Mouse (Mus musculus): ENCODE measurements at regions not wholly inside any gene's neighbourhood (a gene's known extent, or its start where the extent isn't known, plus 50 kb on each side); places are given as distances from the start of the nearest gene placed in this dataset.

DNA sequence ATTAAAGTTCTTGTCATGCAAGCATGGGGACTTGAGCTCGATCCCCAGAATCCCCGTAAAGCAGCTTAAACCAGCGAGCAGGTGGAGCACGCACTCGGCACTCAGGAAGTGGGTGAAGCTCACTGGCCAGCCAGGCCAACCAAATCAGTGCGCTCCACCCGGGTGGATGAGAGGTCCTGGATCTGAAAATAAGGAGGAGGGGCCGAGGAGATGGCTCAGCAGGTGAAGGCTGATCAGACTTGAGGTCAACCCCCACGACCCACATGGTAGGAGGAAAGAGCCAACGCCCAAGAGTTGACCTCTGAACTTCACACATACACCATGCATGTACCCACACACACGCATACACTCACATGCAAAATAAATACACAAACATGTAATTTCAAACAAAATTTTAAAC, 120.8 kb downstream of the Inhbb start:
- Histone ChIP-seq H3K4me1 (ENCODE audit: control insufficient read depth, insufficient read depth, low read length) (peaks cover 6% of the 10 kb centered on the region; the same call in 1 of the 2 replicates), H3K9me3 (replicated peaks; ENCODE audit: control insufficient read depth, low read length) (no peaks in the 10 kb centered on the region), H3K27ac (ENCODE audit: low read depth, low read length) (no peak overlapping the region), H3K4me2 (ENCODE audit: low read length) (no peak overlapping the region), H3K4me3 (ENCODE audit: low read depth, low read length) (no peak overlapping the region), H3K27me3 (replicated peaks; ENCODE audit: control insufficient read depth, insufficient read depth, low read length) (no peaks in the 10 kb centered on the region), H3K9ac (ENCODE audit: low read length) (no peak overlapping the region), H3K36me3 (ENCODE audit: control insufficient read depth, insufficient read depth, low read length) (no peaks in the 10 kb centered on the region)
- DNase-seq (ENCODE audit: low spot score) (no peak), ATAC-seq (no peak)
- 92% methylated on average over 11 of the region's 11 CpGs for WGBS

GRCm38 (mm10) chr1:119299842-119300752, 122.0 kb downstream of the Inhbb start:
- Histone ChIP-seq H3K9me3 (replicated peaks; ENCODE audit: control insufficient read depth, low read length) (no peaks in the 10 kb centered on the region), H3K27ac (ENCODE audit: low read depth, low read length) (no peak overlapping the region), H3K4me1 (ENCODE audit: control insufficient read depth, insufficient read depth, low read length) (0 out of 2 replicates have a peak, but pooled peaks cover 2% of the 10 kb centered on the region), H3K4me2 (ENCODE audit: low read length) (no peak overlapping the region), H3K4me3 (ENCODE audit: low read depth, low read length) (no peak overlapping the region), H3K36me3 (ENCODE audit: control insufficient read depth, insufficient read depth, low read length) (no peaks in the 10 kb centered on the region), H3K9ac (ENCODE audit: low read length) (no peak overlapping the region), H3K27me3 (replicated peaks; ENCODE audit: control insufficient read depth, insufficient read depth, low read length) (no peaks in the 10 kb centered on the region)
- ATAC-seq (no peak), DNase-seq (ENCODE audit: low spot score) (no peak)
- WGBS: 85% methylated on average over 12 of the region's 12 CpGs

GRCm38 (mm10) chr1:119298696-119299230, 123.3 kb downstream of the Inhbb start:
- WGBS: 53% methylated on average over 6 of the region's 6 CpGs
- H3K4me1 ChIP-seq (ENCODE audit: control insufficient read depth, insufficient read depth, low read length): no peaks in the 10 kb centered on the region
- H3K27ac ChIP-seq (ENCODE audit: low read depth, low read length): no peak overlapping the region
- no peaks in the 10 kb centered on the region for H3K27me3 ChIP-seq (replicated peaks; ENCODE audit: control insufficient read depth, insufficient read depth, low read length)
- H3K4me2 ChIP-seq (ENCODE audit: low read length): no peak overlapping the region
- no peak overlapping the region for H3K9ac ChIP-seq (ENCODE audit: low read length)
- H3K36me3 ChIP-seq (ENCODE audit: control insufficient read depth, insufficient read depth, low read length): no peaks in the 10 kb centered on the region
- DNase-seq (ENCODE audit: low spot score) (no peak), ATAC-seq (no peak)
- no peak overlapping the region for H3K4me3 ChIP-seq (ENCODE audit: low read depth, low read length)
- no peaks in the 10 kb centered on the region for H3K9me3 ChIP-seq (replicated peaks; ENCODE audit: control insufficient read depth, low read length)

- Histone ChIP-seq H3K9ac (ENCODE audit: low read length) (no peak overlapping the region), H3K4me1 (ENCODE audit: control insufficient read depth, insufficient read depth, low read length) (no peaks in the 10 kb centered on the region), H3K27me3 (replicated peaks; ENCODE audit: control insufficient read depth, insufficient read depth, low read length) (no peaks in the 10 kb centered on the region), H3K9me3 (replicated peaks; ENCODE audit: control insufficient read depth, low read length) (no peaks in the 10 kb centered on the region), H3K4me3 (ENCODE audit: low read depth, low read length) (no peak overlapping the region), H3K27ac (ENCODE audit: low read depth, low read length) (no peak overlapping the region), H3K36me3 (ENCODE audit: control insufficient read depth, insufficient read depth, low read length) (no peaks in the 10 kb centered on the region), H3K4me2 (ENCODE audit: low read length) (no peak overlapping the region)
- ATAC-seq (no peak), DNase-seq (ENCODE audit: low spot score) (no peak)
- WGBS: 87% methylated on average over 8 of the region's 8 CpGs
Observed at GRCm38 (mm10) chr1:119295121-119295520, 126.9 kb downstream of the Inhbb start.

DNA sequence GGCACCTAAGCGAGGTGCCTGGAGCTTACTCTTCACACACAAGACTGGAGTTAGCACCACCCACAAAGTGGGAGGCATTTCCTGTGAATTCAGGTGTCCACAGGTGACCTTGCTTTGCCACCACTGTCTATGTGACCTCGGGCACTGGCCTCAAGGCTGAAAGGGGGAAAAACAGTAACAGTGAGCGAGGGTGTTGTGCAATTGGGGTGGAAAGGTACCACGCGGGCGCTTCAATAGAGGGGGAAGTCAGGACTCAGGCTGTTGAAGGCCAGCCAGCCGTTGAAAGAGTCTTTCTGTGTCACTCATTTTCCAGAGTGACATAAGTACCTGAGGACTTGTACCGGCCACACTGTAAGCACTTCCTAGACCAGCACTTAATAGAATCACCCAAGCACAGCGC, 128.2 kb downstream of the Inhbb start:
- WGBS: 83% methylated on average over 9 of the region's 9 CpGs
- no peak overlapping the region for H3K9ac ChIP-seq (ENCODE audit: low read length)

GRCm38 (mm10) chr1:119292216-119292615, 129.8 kb downstream of the Inhbb start:
- H3K4me1 ChIP-seq (ENCODE audit: control insufficient read depth, insufficient read depth, low read length): no peaks in the 10 kb centered on the region
- H3K27me3 ChIP-seq (replicated peaks; ENCODE audit: control insufficient read depth, insufficient read depth, low read length): no peaks in the 10 kb centered on the region
- no peak overlapping the region for H3K4me2 ChIP-seq (ENCODE audit: low read length)
- 78% methylated on average over 7 of the region's 7 CpGs for WGBS
- no peak overlapping the region for H3K4me3 ChIP-seq (ENCODE audit: low read depth, low read length)
- H3K36me3 ChIP-seq (ENCODE audit: control insufficient read depth, insufficient read depth, low read length): no peaks in the 10 kb centered on the region
- H3K9ac ChIP-seq (ENCODE audit: low read length): no peak overlapping the region
- no peaks in the 10 kb centered on the region for H3K9me3 ChIP-seq (replicated peaks; ENCODE audit: control insufficient read depth, low read length)
- no peak overlapping the region for H3K27ac ChIP-seq (ENCODE audit: low read depth, low read length)
- DNase-seq (ENCODE audit: low spot score) (no peak), ATAC-seq (no peak)

More for the DNA sequence above, 128.2 kb downstream of the Inhbb start:
- Histone ChIP-seq H3K27ac (ENCODE audit: low read depth, low read length) (no peak overlapping the region), H3K27me3 (replicated peaks; ENCODE audit: control insufficient read depth, insufficient read depth, low read length) (no peaks in the 10 kb centered on the region), H3K36me3 (ENCODE audit: control insufficient read depth, insufficient read depth, low read length) (no peaks in the 10 kb centered on the region), H3K4me3 (ENCODE audit: low read depth, low read length) (no peak overlapping the region), H3K4me2 (ENCODE audit: low read length) (no peak overlapping the region), H3K4me1 (ENCODE audit: control insufficient read depth, insufficient read depth, low read length) (no peaks in the 10 kb centered on the region), H3K9me3 (replicated peaks; ENCODE audit: control insufficient read depth, low read length) (no peaks in the 10 kb centered on the region)
- ATAC-seq (no peak), DNase-seq (ENCODE audit: low spot score) (no peak)

DNA sequence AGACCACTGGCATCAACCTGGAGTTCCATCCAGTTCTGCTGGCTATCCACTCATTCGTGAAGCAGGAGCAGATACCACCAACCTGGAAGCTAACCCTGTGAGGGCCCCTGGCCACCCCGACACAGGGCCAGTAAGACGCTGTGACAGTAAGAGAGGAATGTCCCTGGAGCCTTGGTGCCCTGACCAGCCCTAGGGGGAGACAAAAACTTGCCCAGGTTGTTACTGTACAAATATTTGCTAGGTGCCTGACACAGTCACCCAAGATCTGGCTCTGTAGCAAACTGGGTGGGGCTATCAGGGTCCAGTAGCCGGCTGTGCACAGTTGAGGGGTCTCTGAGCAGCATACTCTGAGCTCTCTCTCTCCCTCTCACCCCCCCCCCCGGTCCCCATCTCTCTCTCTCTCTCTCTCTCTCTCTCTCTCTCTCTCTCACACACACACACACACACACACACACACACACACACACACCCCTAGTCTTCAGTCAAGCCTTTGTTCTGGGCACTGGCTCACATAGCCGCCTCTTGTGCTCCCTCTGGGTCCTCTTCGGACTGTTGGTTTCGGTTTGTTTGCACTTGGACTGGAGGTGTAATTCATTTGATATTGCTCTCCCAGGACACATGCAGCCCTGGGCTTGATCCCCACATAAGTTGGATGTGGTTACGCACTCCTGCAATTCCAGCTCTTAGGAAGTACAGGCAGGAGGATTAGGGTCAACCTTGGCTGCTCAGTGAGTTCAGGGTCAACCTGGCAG, 131.7 kb downstream of the Inhbb start:
- Histone ChIP-seq H3K27me3 (replicated peaks; ENCODE audit: control insufficient read depth, insufficient read depth, low read length) (no peaks in the 10 kb centered on the region), H3K4me1 (ENCODE audit: control insufficient read depth, insufficient read depth, low read length) (no peaks in the 10 kb centered on the region), H3K4me2 (ENCODE audit: low read length) (no peak overlapping the region), H3K4me3 (ENCODE audit: low read depth, low read length) (no peak overlapping the region), H3K27ac (ENCODE audit: low read depth, low read length) (no peak overlapping the region), H3K36me3 (ENCODE audit: control insufficient read depth, insufficient read depth, low read length) (no peaks in the 10 kb centered on the region), H3K9me3 (replicated peaks; ENCODE audit: control insufficient read depth, low read length) (0 out of 2 replicates have a peak, but pooled peaks cover 3% of the 10 kb centered on the region), H3K9ac (ENCODE audit: low read length) (no peak overlapping the region)
- DNase-seq (ENCODE audit: low spot score) (no peak), ATAC-seq (no peak)
- 84% methylated on average over 8 of the region's 9 CpGs for WGBS

DNA sequence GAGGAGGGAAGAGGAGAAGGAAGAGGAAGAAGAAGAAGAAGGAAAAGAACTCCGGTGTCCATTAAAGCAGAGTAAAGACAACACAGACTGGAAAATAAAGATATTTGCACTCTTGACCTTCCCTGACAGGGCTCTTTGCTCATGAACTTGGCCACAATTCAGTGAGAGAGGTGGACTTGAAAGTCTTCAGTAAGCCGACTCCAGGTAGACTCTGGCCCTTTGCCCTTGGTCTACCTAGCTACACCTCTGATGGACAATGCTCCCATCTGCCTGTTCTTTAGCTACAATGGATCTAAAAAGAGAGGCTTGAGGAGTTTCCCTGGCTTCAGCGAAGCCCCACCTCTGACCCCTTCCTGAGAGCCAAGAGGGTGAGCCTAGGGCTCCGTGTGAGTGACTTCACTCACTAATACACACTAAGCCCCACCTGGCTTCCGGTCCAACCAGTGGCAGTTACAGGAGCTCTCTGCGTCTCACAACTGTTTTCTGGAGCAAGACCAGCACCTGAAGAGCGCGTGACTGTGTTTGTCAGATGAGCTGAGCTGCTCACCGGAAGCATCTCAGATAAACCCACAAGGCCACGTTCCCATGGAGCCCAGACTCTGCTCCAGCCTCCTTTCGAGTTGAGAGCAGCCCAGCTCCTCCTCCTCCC, 132.4 kb downstream of the Inhbb start:
- H3K9me3 ChIP-seq (replicated peaks; ENCODE audit: control insufficient read depth, low read length): 0 out of 2 replicates have a peak, but pooled peaks cover 3% of the 10 kb centered on the region
- H3K4me1 ChIP-seq (ENCODE audit: control insufficient read depth, insufficient read depth, low read length): no peaks in the 10 kb centered on the region
- WGBS: 85% methylated on average over 11 of the region's 11 CpGs
- no peak overlapping the region for H3K9ac ChIP-seq (ENCODE audit: low read length)
- H3K27me3 ChIP-seq (replicated peaks; ENCODE audit: control insufficient read depth, insufficient read depth, low read length): no peaks in the 10 kb centered on the region
- ATAC-seq: no peak
- H3K27ac ChIP-seq (ENCODE audit: low read depth, low read length): no peak overlapping the region
- no peak overlapping the region for H3K4me3 ChIP-seq (ENCODE audit: low read depth, low read length)
- H3K4me2 ChIP-seq (ENCODE audit: low read length): no peak overlapping the region
- H3K36me3 ChIP-seq (ENCODE audit: control insufficient read depth, insufficient read depth, low read length): no peaks in the 10 kb centered on the region
- DNase-seq (ENCODE audit: low spot score): no peak
